Mouse (Mus musculus) left cerebral cortex, adult 2 months (tissue): ENCODE measurements around the gene Atp13a1. TPM values are rescaled to one million over a fixed set of nuclear protein-coding genes. Genes with fewer than 3 reads are reported as not detected.

Experiments used
- DNase-seq, 2 experiments: peaks; one replicate each; pipeline ENCODE4 v3.0.0; 2021 to 2022; ENCODE audit warnings: low spot score in 2 of 2, mixed read lengths in 1 of 2; ENCODE audit errors: extremely low spot score in 1 of 2
- H3K27ac ChIP-seq: fragments of 200-600 bp; 2 replicates; pipeline ENCODE4 v1.8.1; 2022
- H3K4me3 ChIP-seq: fragments of 200-600 bp; 2 replicates; pipeline ENCODE4 v1.8.1; 2022
- CTCF ChIP-seq: fragments of 200-600 bp; IDR thresholded peaks from 2 replicates; pipeline ENCODE4 v1.8.1; 2022; ENCODE audit warnings: antibody characterized with exemption, mild to moderate bottlenecking, moderate library complexity
- intact Hi-C: fragments of 180-260 bp; cut with DNase I; formaldehyde crosslinking; loops from one replicate; pipeline ENCODE4 v1.15.1; 2025
- long read RNA-seq, 2 experiments: library from polyadenylated mRNA; stranded (forward); transcript quantifications; one replicate each; pipeline ENCODE4 v2.0.0; 2021; ENCODE audit warnings: borderline mapping rate in 2 of 2
- total RNA-seq, 2 experiments: library from RNA; stranded (reverse); gene quantifications; 2 replicates each; pipeline ENCODE4 v1.2.3; 2021

Atp13a1 gene
- total RNA-seq: 10 to 100 TPM; 37.2 to 38.5 TPM
- long read RNA-seq, experiment 1, transcript Atp13a1-201 (26 exons, 3,915 nt): major isoform, 72 of 142 reads
- long read RNA-seq, experiment 1, partial matches to known transcripts: 5 of 142 reads
- long read RNA-seq, experiment 1, other reads (novel, unspliced or antisense): 65 of 142 reads
- long read RNA-seq, experiment 2, transcript Atp13a1-201 (26 exons, 3,915 nt): major isoform, 50 of 109 reads
- long read RNA-seq, experiment 2, partial matches to known transcripts: 12 of 109 reads
- long read RNA-seq, experiment 2, other reads (novel, unspliced or antisense): 47 of 109 reads

GRCm38 (mm10) chr8:69790773-69791367 lies at the start of gene Atp13a1, which contains the start of gene Zfp866:
TSS of gene Atp13a1 (plus strand) at chr8:69791163.
TSS of gene Zfp866 (minus strand) at chr8:69791178.
- intact Hi-C loops: loop anchor here (1.0 kb wide), 1 partner anchor 137 kb away; the partner anchor contains the start of gene Zfp964
- Histone ChIP-seq H3K4me3 (peak within 1 kb of the TSS; percentile 84), H3K27ac (peak within 1 kb of the TSS; percentile 72)
- DNase-seq: peak; percentile 86 to 87
- TF ChIP-seq CTCF: no peak

- no peak overlapping the region for H3K27ac ChIP-seq
- H3K4me3 ChIP-seq: no peak overlapping the region
- TF ChIP-seq CTCF: no peak
- intact Hi-C loops: no loop called here
- no peak for DNase-seq
These were observed 49.7 kb upstream of the Atp13a1 start for GRCm38 (mm10) chr8:69741231-69741630.

- peak within 1 kb of the TSS; percentile 52 for H3K4me3 ChIP-seq
- intact Hi-C loops: loop anchor here (2.0 kb wide), 1 partner anchor 33 kb away; no protein-coding TSS in a partner anchor
- peak within 1 kb of the TSS; percentile 100 for H3K27ac ChIP-seq
- no peak; the same call in 1 of the 2 replicates for TF ChIP-seq CTCF
- peak; percentile 95 to 96 for DNase-seq
These were observed 41.2 kb upstream of the Atp13a1 start, which contains the start of gene Zfp963 for GRCm38 (mm10) chr8:69749544-69750454. TSS of gene Zfp963 (minus strand) at chr8:69749970.

GRCm38 (mm10) chr8:69752437-69752836 lies 38.5 kb upstream of the Atp13a1 start:
- no peak for TF ChIP-seq CTCF
- intact Hi-C loops: no loop called here
- Histone ChIP-seq H3K4me3 (no peak overlapping the region), H3K27ac (no peak overlapping the region)
- no peak for DNase-seq

GRCm38 (mm10) chr8:69758316-69758715 lies 32.6 kb upstream of the Atp13a1 start:
- intact Hi-C loops: no loop called here
- TF ChIP-seq CTCF: peak; percentile 5
- Histone ChIP-seq H3K27ac (no peak overlapping the region), H3K4me3 (no peak overlapping the region)
- DNase-seq: no peak

- intact Hi-C loops: no loop called here
- Histone ChIP-seq H3K27ac (no peak overlapping the region), H3K4me3 (no peak overlapping the region)
- no peak for DNase-seq
- no peak for TF ChIP-seq CTCF
These were observed 29.0 kb upstream of the Atp13a1 start for GRCm38 (mm10) chr8:69761814-69762445.

- peak in 1 of 2 experiments; percentile 7 for DNase-seq
- Histone ChIP-seq H3K27ac (no peak overlapping the region), H3K4me3 (no peak overlapping the region)
- intact Hi-C loops: no loop called here
- TF ChIP-seq CTCF: no peak
These were observed 19.7 kb upstream of the Atp13a1 start for GRCm38 (mm10) chr8:69771221-69771620.

- Histone ChIP-seq H3K27ac (no peak overlapping the region), H3K4me3 (no peak overlapping the region)
- no peak for TF ChIP-seq CTCF
- no peak for DNase-seq
- intact Hi-C loops: no loop called here
These were observed 18.9 kb upstream of the Atp13a1 start for GRCm38 (mm10) chr8:69772106-69772505.

- no peak; the same call in 1 of the 2 replicates for TF ChIP-seq CTCF
- intact Hi-C loops: no loop called here
- DNase-seq: peak; percentile 77 to 89
- Histone ChIP-seq H3K27ac (peak within 1 kb of the TSS; percentile 100), H3K4me3 (peak within 1 kb of the TSS; percentile 86)
These were observed 16.3 kb upstream of the Atp13a1 start, which contains the start of gene Gm20422 for GRCm38 (mm10) chr8:69774503-69775148. TSS of gene Gm20422 (minus strand) at chr8:69774886.

GRCm38 (mm10) chr8:69775149-69775534 lies 15.8 kb upstream of the Atp13a1 start:
- no peak for DNase-seq
- Histone ChIP-seq H3K27ac (peak overlapping the region; percentile 100), H3K4me3 (peak overlapping the region; percentile 86)
- intact Hi-C loops: no loop called here
- no peak for TF ChIP-seq CTCF

- Histone ChIP-seq H3K4me3 (no peak overlapping the region), H3K27ac (no peak overlapping the region)
- no peak for TF ChIP-seq CTCF
- intact Hi-C loops: no loop called here
- DNase-seq: peak in 1 of 2 experiments; percentile 8
These were observed 13.9 kb upstream of the Atp13a1 start for GRCm38 (mm10) chr8:69777111-69777510.
